Mouse (Mus musculus): ENCODE results near the gene Krt77. TPM values are rescaled to one million over a fixed set of nuclear protein-coding genes. Genes with fewer than 3 reads are reported as not detected.

Gene Krt77
- total RNA-seq, 2 experiments from 2014 or later = not detected

- no peak for DNase-seq (ENCODE audit: low spot score in 2 of 2)
These were observed 34.6 kb downstream of the Krt77 start for GRCm38 (mm10) chr15:101834784-101835328.

DNA sequence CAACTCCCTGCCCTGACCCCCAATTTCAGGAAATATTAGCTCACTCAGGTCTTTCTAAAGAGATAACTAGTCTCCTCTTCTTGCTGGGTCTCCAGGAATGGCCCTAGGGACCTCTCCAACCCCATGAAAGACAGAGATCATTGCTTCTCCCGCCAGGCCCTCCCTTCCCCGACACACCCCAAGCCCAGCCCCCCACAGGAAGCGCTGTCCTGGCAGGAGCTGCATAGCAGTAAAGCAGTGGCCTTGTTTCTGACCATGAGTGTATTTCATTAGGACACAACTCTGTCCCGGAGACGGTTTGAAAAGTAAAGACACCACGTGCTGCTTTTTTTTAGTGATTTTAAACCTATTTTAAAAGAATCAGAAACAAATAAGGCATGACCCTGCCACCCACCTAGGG, 36.4 kb downstream of the Krt77 start:
- peak in 1 of 2 experiments; percentile 19 for DNase-seq (ENCODE audit: low spot score in 2 of 2)

- DNase-seq (ENCODE audit: low spot score in 2 of 2) = no peak
These were observed 40.1 kb downstream of the Krt77 start for GRCm38 (mm10) chr15:101829441-101829840.

- DNase-seq (ENCODE audit: low spot score in 2 of 2) = no peak
These were observed 47.7 kb downstream of the Krt77 start for GRCm38 (mm10) chr15:101821786-101822185.

DNA sequence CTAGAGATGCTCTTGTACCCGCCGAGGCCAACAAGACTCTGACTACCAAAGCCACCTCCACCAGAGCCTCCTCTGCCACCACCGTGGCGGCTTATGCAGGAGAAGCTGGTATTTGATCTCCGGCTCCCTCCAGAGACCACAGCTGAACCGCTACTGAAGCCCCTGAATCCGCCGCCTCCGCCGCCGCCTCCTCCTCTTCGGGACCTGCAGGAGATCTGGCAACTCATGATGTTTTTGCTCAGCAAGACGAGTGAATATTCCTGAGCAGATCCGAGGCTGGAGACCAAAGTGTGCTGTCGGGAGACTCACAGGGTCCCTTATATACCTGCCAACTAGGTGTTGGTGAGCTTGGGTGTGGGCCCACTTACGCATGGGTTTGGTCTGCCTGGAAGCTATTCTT, 51.6 kb downstream of the Krt77 start, which contains the start of gene Krt2:
TSS of gene Krt2 (minus strand) at position 295 of the 400 bp plus-strand sequence.
- DNase-seq (ENCODE audit: low spot score in 2 of 2) = no peak

Small RNAs within 50 kb of the gene (microRNA-seq; reads per million reads assigned to microRNA genes)
- gene Gm44356 = not detected

Other genes with a start within 250 kb of the Krt77 start
- not detected for gene Gm5414, start 241.5 kb downstream of the Krt77 start, total RNA-seq (2021)
- not detected for gene Gm5478, start 222.3 kb downstream of the Krt77 start, total RNA-seq (2021)
- gene Krt6b, start 189.4 kb downstream of the Krt77 start, total RNA-seq (2021) = not detected
- not detected for gene Krt6a, start 175.4 kb downstream of the Krt77 start, total RNA-seq (2021)
- not detected for gene Krt5, start 156.8 kb downstream of the Krt77 start, total RNA-seq (2021)
- gene Krt71, start 126.6 kb downstream of the Krt77 start, total RNA-seq (2021) = not detected
- gene Krt72, start 83.2 kb downstream of the Krt77 start, total RNA-seq (2021) = not detected
- not detected for gene Krt73, start 67.4 kb downstream of the Krt77 start, total RNA-seq (2021)
- not detected for gene Krt2, start 51.5 kb downstream of the Krt77 start, total RNA-seq (2021)
- under 1 TPM; 0.39 to 0.45 TPM for gene Krt1, start 18.9 kb downstream of the Krt77 start, total RNA-seq (2021)
- not detected for gene Krt76, start 23.2 kb upstream of the Krt77 start, total RNA-seq (2021)
- not detected for gene Krt4, start 55.0 kb upstream of the Krt77 start, total RNA-seq (2021)
- gene Krt79, start 70.6 kb upstream of the Krt77 start, total RNA-seq (2021) = 1 to 10 TPM; 1.2 to 1.4 TPM
- gene Krt78, start 84.6 kb upstream of the Krt77 start, total RNA-seq (2021) = not detected
- 10 to 100 TPM; 18.8 TPM for gene Krt8, start 134.8 kb upstream of the Krt77 start, total RNA-seq (2021)
- 10 to 100 TPM; 17.3 to 22.9 TPM for gene Krt18, start 158.5 kb upstream of the Krt77 start, total RNA-seq (2021)
- 100 to 1,000 TPM; 352 to 356 TPM for gene Eif4b, start 204.1 kb upstream of the Krt77 start, total RNA-seq (2021)
- 10 to 100 TPM; 60.9 to 63.6 TPM for gene Tns2, start 230.7 kb upstream of the Krt77 start, total RNA-seq (2021)

Data from adrenal gland, postnatal 4 days (tissue).